Mouse (Mus musculus): ENCODE data around the gene Kat8. TPM values are rescaled to one million over a fixed set of nuclear protein-coding genes. Genes with fewer than 3 reads are reported as not detected.

Kat8 gene
- polyA plus RNA-seq, 1 experiment: not detected

DNA sequence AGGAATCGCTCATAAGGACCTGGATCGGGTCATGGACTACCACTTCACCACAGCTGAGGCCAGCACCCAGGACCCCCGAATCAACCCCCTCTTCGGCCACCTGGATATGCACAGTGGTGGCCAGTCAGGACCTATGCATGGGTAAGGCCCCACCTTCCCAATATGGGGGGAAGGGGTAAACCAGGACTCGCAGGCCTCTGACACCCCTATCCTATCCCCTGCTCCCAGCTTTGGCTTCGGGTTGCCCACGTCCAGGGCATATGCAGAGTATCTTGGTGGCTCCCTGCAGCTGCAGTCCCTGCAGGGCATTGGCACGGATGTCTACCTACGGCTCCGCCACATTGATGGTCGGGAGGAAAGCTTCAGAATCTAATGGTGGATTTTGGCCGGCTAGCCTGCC, 4.4 kb upstream of the Kat8 start:
- 91% methylated on average over 12 of the region's 12 CpGs for WGBS
- Histone ChIP-seq H3K27ac (ENCODE audit: insufficient read depth, low read depth, low read length) (no peak overlapping the region), H3K4me3 (ENCODE audit: insufficient read depth, low read depth, low read length) (no peak overlapping the region), H3K4me1 (ENCODE audit: control insufficient read depth, insufficient read depth, low read length) (peaks cover 12% of the 10 kb centered on the region)
- TF ChIP-seq POLR2A (IDR thresholded peaks at IDR 0.05; ENCODE audit: insufficient read depth, low read depth, low read length) (no peak), CTCF (IDR thresholded peaks at IDR 0.05; ENCODE audit: insufficient read depth, low read depth, low read length) (no peak)

DNA sequence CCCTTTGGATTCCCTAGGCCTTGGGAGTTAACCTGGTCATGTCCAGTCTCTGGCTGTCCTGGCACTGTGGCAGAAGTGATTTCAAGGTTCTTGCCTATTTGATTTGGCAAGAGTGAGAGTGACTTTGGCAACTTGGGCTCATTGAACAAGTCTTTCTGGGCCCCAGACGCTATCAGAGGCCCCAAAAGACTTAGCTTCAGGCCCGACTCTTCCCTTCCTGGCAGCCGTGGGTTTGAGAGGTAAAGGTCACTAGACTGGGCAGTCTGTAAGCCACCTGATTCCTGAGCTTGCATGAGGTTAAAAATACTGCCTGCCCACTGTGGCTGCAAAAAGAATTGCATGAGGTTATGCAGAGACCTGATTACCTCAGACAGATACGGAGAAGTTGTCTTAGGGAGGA, 3.7 kb upstream of the Kat8 start:
- H3K4me1 ChIP-seq (ENCODE audit: control insufficient read depth, insufficient read depth, low read length): peaks cover 12% of the 10 kb centered on the region
- 90% methylated on average over 4 of the region's 4 CpGs for WGBS
- H3K4me3 ChIP-seq (ENCODE audit: insufficient read depth, low read depth, low read length): no peak overlapping the region
- TF ChIP-seq POLR2A (IDR thresholded peaks at IDR 0.05; ENCODE audit: insufficient read depth, low read depth, low read length): no peak
- H3K27ac ChIP-seq (ENCODE audit: insufficient read depth, low read depth, low read length): no peak overlapping the region

DNA sequence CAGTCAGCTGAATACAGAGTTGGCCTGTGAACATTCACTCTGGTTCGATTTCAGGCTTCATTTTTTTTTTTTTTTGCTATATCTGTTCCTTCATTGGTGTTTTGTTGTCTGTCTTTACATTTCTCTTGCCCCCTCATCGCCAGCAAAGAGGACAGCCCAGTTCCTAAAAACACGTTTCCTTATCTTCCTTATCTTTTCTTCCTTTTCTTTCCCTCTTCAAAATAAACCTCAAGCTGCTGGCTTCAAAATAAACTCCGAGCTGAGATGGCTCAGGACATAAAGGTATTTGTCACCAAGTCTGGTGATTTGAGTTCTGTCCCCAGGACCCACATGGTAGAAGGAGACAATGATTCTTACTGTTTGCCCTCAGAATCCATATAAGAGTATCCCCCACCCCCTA, 622 bp downstream of the Kat8 start:
- Histone ChIP-seq H3K4me3 (ENCODE audit: insufficient read depth, low read depth, low read length) (peak overlapping the region; percentile 68), H3K27ac (ENCODE audit: insufficient read depth, low read depth, low read length) (no peak overlapping the region), H3K4me1 (ENCODE audit: control insufficient read depth, insufficient read depth, low read length) (no peaks in the 10 kb centered on the region; the same call in 1 of the 2 replicates)
- WGBS: 25% methylated on average over 4 of the region's 4 CpGs
- TF ChIP-seq POLR2A (IDR thresholded peaks at IDR 0.05; ENCODE audit: insufficient read depth, low read depth, low read length): no peak

DNA sequence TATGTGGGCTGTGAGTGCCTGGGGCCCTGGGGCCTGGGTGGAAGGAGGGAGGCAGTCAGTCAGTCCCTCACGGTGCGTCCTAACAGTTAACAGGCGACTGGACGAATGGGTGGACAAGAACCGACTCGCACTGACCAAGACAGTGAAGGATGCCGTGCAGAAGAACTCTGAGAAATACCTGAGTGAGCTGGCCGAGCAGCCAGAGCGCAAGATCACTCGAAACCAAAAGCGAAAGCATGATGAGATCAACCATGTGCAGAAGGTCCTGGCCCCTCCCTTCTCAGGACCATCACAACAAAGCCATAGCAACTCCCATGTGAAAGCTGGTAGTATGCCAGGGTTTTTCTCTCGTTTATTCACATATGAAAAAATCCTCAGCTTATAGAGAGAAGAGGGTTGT, 3.0 kb downstream of the Kat8 start:
- Histone ChIP-seq H3K27ac (ENCODE audit: insufficient read depth, low read depth, low read length) (no peak overlapping the region), H3K4me3 (ENCODE audit: insufficient read depth, low read depth, low read length) (no peak overlapping the region), H3K4me1 (ENCODE audit: control insufficient read depth, insufficient read depth, low read length) (no peaks in the 10 kb centered on the region; the same call in 1 of the 2 replicates)
- 93% methylated on average over 12 of the region's 12 CpGs for WGBS
- TF ChIP-seq POLR2A (IDR thresholded peaks at IDR 0.05; ENCODE audit: insufficient read depth, low read depth, low read length) (no peak), CTCF (IDR thresholded peaks at IDR 0.05; ENCODE audit: insufficient read depth, low read depth, low read length) (no peak)

DNA sequence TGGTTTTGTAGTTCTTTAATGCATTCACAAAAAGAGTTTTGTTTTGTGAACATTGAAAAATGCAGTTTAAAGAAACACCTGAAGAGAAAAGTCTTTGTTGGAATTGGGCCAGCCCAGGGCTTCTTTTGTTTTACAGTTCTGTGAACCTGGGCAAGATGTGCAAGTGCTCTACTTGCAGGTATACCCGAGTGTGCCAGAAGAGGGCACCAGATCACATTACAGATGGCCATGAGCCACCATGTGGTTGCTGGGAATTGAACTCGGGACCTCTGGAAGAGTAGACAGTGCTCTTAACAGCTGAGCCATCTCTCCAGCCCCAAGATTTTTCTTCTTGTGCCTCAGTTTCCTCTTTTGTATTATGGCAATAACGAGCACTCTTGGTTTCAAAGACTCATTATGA, 5.9 kb downstream of the Kat8 start:
- no peaks in the 10 kb centered on the region; the same call in 1 of the 2 replicates for H3K4me1 ChIP-seq (ENCODE audit: control insufficient read depth, insufficient read depth, low read length)
- H3K27ac ChIP-seq (ENCODE audit: insufficient read depth, low read depth, low read length): no peak overlapping the region
- 55% methylated on average over 3 of the region's 3 CpGs for WGBS
- no peak overlapping the region for H3K4me3 ChIP-seq (ENCODE audit: insufficient read depth, low read depth, low read length)
- no peak for TF ChIP-seq POLR2A (IDR thresholded peaks at IDR 0.05; ENCODE audit: insufficient read depth, low read depth, low read length)
- TF ChIP-seq CTCF (IDR thresholded peaks at IDR 0.05; ENCODE audit: insufficient read depth, low read depth, low read length): no peak

DNA sequence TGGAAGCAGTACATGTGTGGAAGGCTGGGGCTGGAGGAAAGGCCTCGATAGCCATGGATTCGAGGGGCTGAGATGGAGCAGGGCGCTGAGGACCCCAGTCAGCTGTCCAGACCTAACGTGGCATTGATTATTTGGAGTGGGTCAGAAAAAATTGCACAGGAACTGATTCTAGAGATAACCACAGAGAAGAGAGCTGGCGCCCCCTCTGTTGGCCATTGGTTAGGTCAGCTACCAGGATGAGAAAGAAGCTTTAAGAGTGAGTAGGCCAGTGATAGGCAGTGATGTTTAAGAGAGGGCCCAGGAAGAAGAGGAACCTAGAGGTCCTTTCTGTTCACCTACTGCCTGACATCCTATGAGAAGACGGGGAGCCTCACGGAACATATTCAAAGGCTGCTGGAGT, 7.0 kb downstream of the Kat8 start:
- Histone ChIP-seq H3K4me3 (ENCODE audit: insufficient read depth, low read depth, low read length) (no peak overlapping the region), H3K27ac (ENCODE audit: insufficient read depth, low read depth, low read length) (no peak overlapping the region), H3K4me1 (ENCODE audit: control insufficient read depth, insufficient read depth, low read length) (no peaks in the 10 kb centered on the region)
- 76% methylated on average over 7 of the region's 7 CpGs for WGBS
- TF ChIP-seq POLR2A (IDR thresholded peaks at IDR 0.05; ENCODE audit: insufficient read depth, low read depth, low read length) (no peak), CTCF (IDR thresholded peaks at IDR 0.05; ENCODE audit: insufficient read depth, low read depth, low read length) (no peak)

DNA sequence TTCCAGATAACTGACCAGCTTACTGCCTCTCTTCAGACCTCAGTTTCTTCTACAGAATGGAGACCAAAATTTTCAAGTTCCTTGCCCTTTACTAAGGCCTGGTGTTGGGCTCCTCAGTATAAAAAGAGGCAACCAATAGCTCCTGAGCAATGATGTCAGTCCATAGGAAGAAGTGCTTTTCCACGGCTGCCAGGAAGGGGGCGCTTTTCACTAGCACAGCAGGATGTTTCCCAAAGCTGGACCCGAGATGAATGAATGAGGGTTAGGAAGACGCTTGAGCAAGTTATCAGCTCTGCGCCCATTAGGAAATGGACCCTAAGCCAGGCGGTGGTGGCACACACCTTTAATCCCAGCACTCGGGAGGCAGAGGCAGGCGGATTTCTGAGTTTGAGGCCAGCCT, 9.2 kb downstream of the Kat8 start:
- Histone ChIP-seq H3K4me3 (ENCODE audit: insufficient read depth, low read depth, low read length) (no peak overlapping the region), H3K27ac (ENCODE audit: insufficient read depth, low read depth, low read length) (no peak overlapping the region), H3K4me1 (ENCODE audit: control insufficient read depth, insufficient read depth, low read length) (no peaks in the 10 kb centered on the region)
- WGBS: 62% methylated on average over 8 of the region's 8 CpGs
- TF ChIP-seq CTCF (IDR thresholded peaks at IDR 0.05; ENCODE audit: insufficient read depth, low read depth, low read length): no peak
- no peak for TF ChIP-seq POLR2A (IDR thresholded peaks at IDR 0.05; ENCODE audit: insufficient read depth, low read depth, low read length)

DNA sequence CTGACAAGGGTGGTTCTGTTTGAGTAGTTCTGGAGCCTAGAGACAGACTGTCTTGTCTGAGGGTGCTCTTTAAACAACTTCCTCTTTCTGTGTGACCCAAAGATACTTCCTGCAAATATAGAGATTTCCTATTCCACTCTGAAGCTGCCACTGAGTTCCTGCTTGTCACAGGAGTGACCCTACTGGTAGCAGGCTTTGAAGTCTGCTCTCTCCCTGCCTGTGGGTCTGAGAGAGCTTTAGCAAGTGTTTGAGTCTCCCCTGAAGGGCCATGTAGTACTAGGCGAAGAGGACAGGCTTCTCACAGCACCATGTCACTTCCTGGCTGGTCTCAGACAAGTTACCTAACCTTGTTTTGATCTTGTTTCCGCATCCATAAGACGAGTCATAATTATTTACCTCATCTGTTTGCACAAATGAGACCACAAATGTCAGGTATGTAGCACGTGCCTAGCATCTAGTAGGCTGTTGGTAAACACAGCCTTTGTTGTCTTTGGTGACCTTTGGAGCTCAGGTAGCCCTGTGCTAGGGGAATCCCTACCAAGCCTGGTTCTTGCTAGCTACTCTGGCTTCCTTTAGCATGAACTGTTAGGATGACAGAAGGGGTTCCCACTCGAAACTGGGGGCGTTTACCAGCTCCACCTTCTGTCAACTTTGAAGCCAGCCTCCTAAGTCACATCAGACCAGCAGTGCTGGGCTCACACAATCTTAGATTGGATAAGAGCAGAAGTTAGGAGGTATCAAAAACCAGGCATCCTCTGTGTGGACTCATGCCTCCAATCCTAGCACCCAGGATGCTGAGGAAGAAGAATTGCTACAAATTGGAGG, 10.3 kb downstream of the Kat8 start:
- H3K4me3 ChIP-seq (ENCODE audit: insufficient read depth, low read depth, low read length): no peak overlapping the region
- H3K4me1 ChIP-seq (ENCODE audit: control insufficient read depth, insufficient read depth, low read length): no peaks in the 10 kb centered on the region
- TF ChIP-seq POLR2A (IDR thresholded peaks at IDR 0.05; ENCODE audit: insufficient read depth, low read depth, low read length) (no peak), CTCF (IDR thresholded peaks at IDR 0.05; ENCODE audit: insufficient read depth, low read depth, low read length) (no peak)
- no peak overlapping the region for H3K27ac ChIP-seq (ENCODE audit: insufficient read depth, low read depth, low read length)
- 78% methylated on average over 6 of the region's 6 CpGs for WGBS

DNA sequence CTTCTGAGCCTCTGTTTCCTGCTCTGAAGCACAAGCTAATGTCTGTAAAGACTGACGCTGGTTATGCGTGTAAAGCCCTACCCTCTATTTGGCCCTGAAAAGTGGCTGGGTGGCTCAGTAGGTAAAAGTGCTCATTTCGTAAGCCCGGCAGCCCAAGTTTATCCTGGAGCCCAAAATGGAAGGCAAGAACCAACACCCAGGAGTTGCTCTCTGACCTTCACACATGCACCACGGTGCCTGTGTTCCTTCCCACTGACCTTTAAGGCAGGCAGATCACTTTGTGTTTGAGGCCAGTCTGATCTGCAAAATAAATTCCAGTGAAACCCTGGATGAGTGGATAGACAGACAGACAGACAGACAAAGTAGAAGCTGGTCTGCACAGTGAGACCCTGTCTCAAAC, 11.4 kb downstream of the Kat8 start:
- Histone ChIP-seq H3K27ac (ENCODE audit: insufficient read depth, low read depth, low read length) (no peak overlapping the region), H3K4me1 (ENCODE audit: control insufficient read depth, insufficient read depth, low read length) (no peaks in the 10 kb centered on the region), H3K4me3 (ENCODE audit: insufficient read depth, low read depth, low read length) (no peak overlapping the region)
- 86% methylated on average over 5 of the region's 5 CpGs for WGBS
- TF ChIP-seq POLR2A (IDR thresholded peaks at IDR 0.05; ENCODE audit: insufficient read depth, low read depth, low read length) (no peak), CTCF (IDR thresholded peaks at IDR 0.05; ENCODE audit: insufficient read depth, low read depth, low read length) (no peak)

All from olfactory bulb, adult 2 months (tissue).